In the genomic region with DNA sequence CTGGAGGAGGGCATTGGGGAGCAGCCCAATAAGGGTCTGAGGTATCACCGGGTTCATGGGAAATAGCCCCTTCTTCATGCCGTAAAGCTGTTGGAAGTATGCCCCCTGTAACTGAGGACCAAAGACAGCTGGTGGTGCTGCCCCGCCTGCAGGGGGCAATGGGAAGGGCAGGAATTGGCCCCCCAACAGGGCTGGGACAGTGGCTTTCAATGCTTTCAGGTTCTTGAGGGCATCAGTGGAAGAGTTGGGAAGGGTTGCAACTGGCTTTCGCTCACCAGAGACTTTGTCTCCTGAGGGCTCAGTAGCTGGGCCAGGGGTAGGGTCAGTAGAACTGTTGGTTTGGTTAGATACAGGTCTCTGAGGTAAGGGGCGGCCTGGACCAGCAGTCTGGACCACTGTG, we compare ENCODE assay signal across 10 mouse cellular contexts. TPM values are rescaled to one million over a fixed set of nuclear protein-coding genes. Genes with fewer than 3 reads are reported as not detected.
DNase-seq lines count a peak whose midpoint lies in the region; ATAC-seq lines count a peak whose summit lies in the region.
"Had no signal": no experiment of that assay in that cellular context is flagged by ENCODE, and none has a peak within 500 bp of the region (broad histone marks: within the 10 kb centered on the region; RNA-seq: fewer than 3 reads in every experiment).

No protein-coding gene starts in this region.

- no peak overlapping the region for H3K9ac ChIP-seq in forebrain, embryonic 11.5 days (ENCODE audit: low read length)
- peak overlapping the region; percentile 68 for H3K9ac ChIP-seq in liver, embryonic 11.5 days (ENCODE audit: low read depth, low read length)
- H3K9ac ChIP-seq in neural tube, embryonic 13.5 days, result peak overlapping the region; percentile 53; the same call in 1 of the 2 replicates

- H3K27me3 ChIP-seq in forebrain, embryonic 10.5 days (ENCODE audit: poor library complexity, severe bottlenecking), result peaks cover 35% of the 10 kb centered on the region
- no peaks in the 10 kb centered on the region for H3K27me3 ChIP-seq in forebrain, embryonic 11.5 days (ENCODE audit: control insufficient read depth, insufficient read depth, low read length)
- peaks cover 5% of the 10 kb centered on the region; the same call in 1 of the 2 replicates for H3K27me3 ChIP-seq in liver, embryonic 11.5 days (replicated peaks; ENCODE audit: control insufficient read depth, insufficient read depth, low read length)
- peaks cover 37% of the 10 kb centered on the region for H3K27me3 ChIP-seq in limb, embryonic 10.5 days (ENCODE audit: low read depth, poor library complexity, severe bottlenecking)
- H3K27me3 ChIP-seq in neural tube, embryonic 13.5 days, result no peaks in the 10 kb centered on the region

- H3K9me3 ChIP-seq in forebrain, embryonic 10.5 days, result no peaks in the 10 kb centered on the region
- H3K9me3 ChIP-seq in forebrain, embryonic 11.5 days (ENCODE audit: control insufficient read depth, low read length), result no peaks in the 10 kb centered on the region
- no peaks in the 10 kb centered on the region for H3K9me3 ChIP-seq in liver, embryonic 11.5 days (ENCODE audit: control insufficient read depth, low read length)
- H3K9me3 ChIP-seq in limb, embryonic 10.5 days (replicated peaks), result no peaks in the 10 kb centered on the region
- H3K9me3 ChIP-seq in neural tube, embryonic 13.5 days, result no peaks in the 10 kb centered on the region
- H3K9me3 ChIP-seq: megakaryocyte, embryonic 14.5 days had no signal

- 88% methylated on average over 5 of the region's 5 CpGs for WGBS in forebrain, embryonic 10.5 days
- 91% methylated on average over 5 of the region's 5 CpGs for WGBS in forebrain, embryonic 11.5 days
- 66% methylated on average over 5 of the region's 5 CpGs for WGBS in liver, embryonic 11.5 days
- 85% methylated on average over 5 of the region's 5 CpGs for WGBS in limb, embryonic 10.5 days
- WGBS in neural tube, embryonic 13.5 days, result 80% methylated on average over 5 of the region's 5 CpGs

- H3K4me1 ChIP-seq in forebrain, embryonic 10.5 days, result peaks cover 36% of the 10 kb centered on the region
- H3K4me1 ChIP-seq in forebrain, embryonic 11.5 days (replicated peaks; ENCODE audit: control insufficient read depth, insufficient read depth, low read length), result peaks cover 9% of the 10 kb centered on the region
- H3K4me1 ChIP-seq in liver, embryonic 11.5 days (replicated peaks; ENCODE audit: control insufficient read depth, insufficient read depth, low read length), result peaks cover 36% of the 10 kb centered on the region
- peaks cover 38% of the 10 kb centered on the region for H3K4me1 ChIP-seq in limb, embryonic 10.5 days
- H3K4me1 ChIP-seq in neural tube, embryonic 13.5 days (replicated peaks), result peaks cover 61% of the 10 kb centered on the region

- H3K27ac ChIP-seq in forebrain, embryonic 10.5 days, result 0 out of 2 replicates have a peak overlapping the region, but pooled peaks have one; percentile 51
- H3K27ac ChIP-seq in forebrain, embryonic 11.5 days (ENCODE audit: low read depth, low read length), result no peak overlapping the region
- H3K27ac ChIP-seq in liver, embryonic 11.5 days (ENCODE audit: low read depth, low read length), result peak overlapping the region; percentile 56
- no peak overlapping the region for H3K27ac ChIP-seq in limb, embryonic 10.5 days
- H3K27ac ChIP-seq in neural tube, embryonic 13.5 days (replicated peaks), result peak overlapping the region; percentile 62

- H3K4me3 ChIP-seq in forebrain, embryonic 10.5 days, result no peak overlapping the region
- no peak overlapping the region for H3K4me3 ChIP-seq in forebrain, embryonic 11.5 days (ENCODE audit: low read depth, low read length)
- H3K4me3 ChIP-seq in liver, embryonic 11.5 days (ENCODE audit: low read depth, low read length), result peak overlapping the region; percentile 54
- peak overlapping the region; percentile 33 for H3K4me3 ChIP-seq in limb, embryonic 10.5 days
- no peak overlapping the region for H3K4me3 ChIP-seq in neural tube, embryonic 13.5 days

- no peak overlapping the region for H3K4me2 ChIP-seq in forebrain, embryonic 11.5 days (ENCODE audit: low read depth, low read length, severe bottlenecking)
- H3K4me2 ChIP-seq in liver, embryonic 11.5 days, result peak overlapping the region; percentile 74
- peak overlapping the region; percentile 44 for H3K4me2 ChIP-seq in neural tube, embryonic 13.5 days

- H3K36me3 ChIP-seq in forebrain, embryonic 10.5 days (replicated peaks), result peaks cover 54% of the 10 kb centered on the region
- peaks cover 6% of the 10 kb centered on the region; the same call in 1 of the 2 replicates for H3K36me3 ChIP-seq in forebrain, embryonic 11.5 days (ENCODE audit: control insufficient read depth, insufficient read depth, low read length)
- H3K36me3 ChIP-seq in liver, embryonic 11.5 days (ENCODE audit: control insufficient read depth, insufficient read depth, low read length), result no peaks in the 10 kb centered on the region
- peaks cover 30% of the 10 kb centered on the region for H3K36me3 ChIP-seq in limb, embryonic 10.5 days
- peaks cover 62% of the 10 kb centered on the region for H3K36me3 ChIP-seq in neural tube, embryonic 13.5 days

- no peak for ATAC-seq in forebrain, embryonic 11.5 days (replicated peaks; ENCODE audit: low FRiP score)
- peak; percentile 27 for ATAC-seq in liver, embryonic 11.5 days (replicated peaks; ENCODE audit: low FRiP score)
- no peak for ATAC-seq in neural tube, embryonic 13.5 days (ENCODE audit: low read depth)

- no peak for DNase-seq in forebrain, embryonic 10.5 days (ENCODE audit: extremely low spot score, low spot score)
- no peak for DNase-seq in forebrain, embryonic 11.5 days (ENCODE audit: low spot score)
- no peak for DNase-seq in liver, embryonic 11.5 days (ENCODE audit: low spot score)
- DNase-seq in liver, result no peak
- no peak for DNase-seq in limb, embryonic 10.5 days (ENCODE audit: low spot score)
- DNase-seq in embryo, embryonic 10 days (ENCODE audit: low spot score), result no peak
- DNase-seq in right cerebral cortex, adult 18-20 months, result no peak

RNA-seq across cellular contexts. Expression of gene Zfhx2, which starts 29.0 kb away (rescaled TPM):
- polyA plus RNA-seq in forebrain, embryonic 10.5 days (2016; fragmentation: Nextera tagmentation; extraction: Ambion mirVana), result 8.1 and 9.2 TPM in 2 replicates
- 15.9 TPM in 2 replicates for polyA plus RNA-seq in forebrain, embryonic 11.5 days (2014; fragmentation: Nextera tagmentation; extraction: Ambion mirVana)
- polyA plus RNA-seq in liver, embryonic 11.5 days (2014; fragmentation: Nextera tagmentation; extraction: Ambion mirVana), result 2.1 and 2.8 TPM in 2 replicates
- 4.1 and 5.6 TPM in 2 replicates for polyA plus RNA-seq in limb, embryonic 10.5 days (2016; fragmentation: Nextera tagmentation; extraction: Ambion mirVana)
- polyA plus RNA-seq in neural tube, embryonic 13.5 days (2015; fragmentation: Nextera tagmentation; extraction: Ambion mirVana), result 30.4 and 33.6 TPM in 2 replicates

RNA-seq across cellular contexts. Expression of gene Thtpa, which starts 31.5 kb away (rescaled TPM):
- 30.5 and 31.4 TPM in 2 replicates for polyA plus RNA-seq in forebrain, embryonic 10.5 days (2016; fragmentation: Nextera tagmentation; extraction: Ambion mirVana)
- polyA plus RNA-seq in forebrain, embryonic 11.5 days (2014; fragmentation: Nextera tagmentation; extraction: Ambion mirVana), result 28.6 and 31.1 TPM in 2 replicates
- polyA plus RNA-seq in liver, embryonic 11.5 days (2014; fragmentation: Nextera tagmentation; extraction: Ambion mirVana), result 10.5 and 12.6 TPM in 2 replicates
- 22.0 and 25.6 TPM in 2 replicates for polyA plus RNA-seq in limb, embryonic 10.5 days (2016; fragmentation: Nextera tagmentation; extraction: Ambion mirVana)
- 29.4 and 29.8 TPM in 2 replicates for polyA plus RNA-seq in neural tube, embryonic 13.5 days (2015; fragmentation: Nextera tagmentation; extraction: Ambion mirVana)

RNA-seq across cellular contexts. Expression of gene Ap1g2, which starts 43.3 kb away (rescaled TPM):
- 16.4 and 18.5 TPM in 2 replicates for polyA plus RNA-seq in forebrain, embryonic 10.5 days (2016; fragmentation: Nextera tagmentation; extraction: Ambion mirVana)
- polyA plus RNA-seq in forebrain, embryonic 11.5 days (2014; fragmentation: Nextera tagmentation; extraction: Ambion mirVana), result 13.9 and 14.8 TPM in 2 replicates
- 45.1 and 52.9 TPM in 2 replicates for polyA plus RNA-seq in liver, embryonic 11.5 days (2014; fragmentation: Nextera tagmentation; extraction: Ambion mirVana)
- polyA plus RNA-seq in limb, embryonic 10.5 days (2016; fragmentation: Nextera tagmentation; extraction: Ambion mirVana), result 10.6 and 12.5 TPM in 2 replicates
- polyA plus RNA-seq in neural tube, embryonic 13.5 days (2015; fragmentation: Nextera tagmentation; extraction: Ambion mirVana), result 5.2 and 8.3 TPM in 2 replicates

RNA-seq across cellular contexts. Expression of gene Ngdn, which starts 47.9 kb away (rescaled TPM):
- 102 and 104 TPM in 2 replicates for polyA plus RNA-seq in forebrain, embryonic 10.5 days (2016; fragmentation: Nextera tagmentation; extraction: Ambion mirVana)
- 94.1 and 95.8 TPM in 2 replicates for polyA plus RNA-seq in forebrain, embryonic 11.5 days (2014; fragmentation: Nextera tagmentation; extraction: Ambion mirVana)
- 87.0 and 95.6 TPM in 2 replicates for polyA plus RNA-seq in liver, embryonic 11.5 days (2014; fragmentation: Nextera tagmentation; extraction: Ambion mirVana)
- polyA plus RNA-seq in limb, embryonic 10.5 days (2016; fragmentation: Nextera tagmentation; extraction: Ambion mirVana), result 97.5 and 98.1 TPM in 2 replicates
- 56.4 and 61.9 TPM in 2 replicates for polyA plus RNA-seq in neural tube, embryonic 13.5 days (2015; fragmentation: Nextera tagmentation; extraction: Ambion mirVana)

RNA-seq across cellular contexts. Expression of gene Jph4, which starts 53.6 kb away (rescaled TPM):
- 0.31 and 0.56 TPM in 2 replicates for polyA plus RNA-seq in forebrain, embryonic 10.5 days (2016; fragmentation: Nextera tagmentation; extraction: Ambion mirVana)
- polyA plus RNA-seq in forebrain, embryonic 11.5 days (2014; fragmentation: Nextera tagmentation; extraction: Ambion mirVana), result 2.9 and 3.7 TPM in 2 replicates
- polyA plus RNA-seq in liver, embryonic 11.5 days (2014; fragmentation: Nextera tagmentation; extraction: Ambion mirVana), result 0.44 and 0.60 TPM in 2 replicates
- polyA plus RNA-seq in limb, embryonic 10.5 days (2016; fragmentation: Nextera tagmentation; extraction: Ambion mirVana), result 0.03 and 0.08 TPM in 2 replicates
- 21.1 and 21.4 TPM in 2 replicates for polyA plus RNA-seq in neural tube, embryonic 13.5 days (2015; fragmentation: Nextera tagmentation; extraction: Ambion mirVana)
- polyA plus RNA-seq: C2C12 had no signal

Comparison
In these comparisons a context has a peak if more than half of its experiments do, and no peak if none do; other contexts are left out.
1. H3K27ac ChIP-seq: peak in forebrain, embryonic 10.5 days (single experiment), liver, embryonic 11.5 days (single experiment) and neural tube, embryonic 13.5 days (single experiment); none in forebrain, embryonic 11.5 days (single experiment) and limb, embryonic 10.5 days (single experiment).
2. H3K4me3 ChIP-seq: peak in liver, embryonic 11.5 days (single experiment) and limb, embryonic 10.5 days (single experiment); none in forebrain, embryonic 10.5 days (single experiment), forebrain, embryonic 11.5 days (single experiment) and neural tube, embryonic 13.5 days (single experiment).